Mouse (Mus musculus): Measurements from ENCODE around the gene Brinp2. TPM values are rescaled to one million over a fixed set of nuclear protein-coding genes. Genes with fewer than 3 reads are reported as not detected.

Brinp2 gene
- polyA plus RNA-seq, 1 experiment = not detected

- Histone ChIP-seq H3K27ac (ENCODE audit: insufficient read depth, low read length) (no peak overlapping the region), H3K4me3 (ENCODE audit: insufficient read depth, low read length) (no peak overlapping the region), H3K4me1 (ENCODE audit: control insufficient read depth, insufficient read depth, low read length) (no peaks in the 10 kb centered on the region; the same call in 1 of the 2 replicates)
- TF ChIP-seq POLR2A (IDR thresholded peaks at IDR 0.05; ENCODE audit: low read depth, low read length) = no peak
- TF ChIP-seq CTCF (IDR thresholded peaks at IDR 0.05; ENCODE audit: borderline replicate concordance, insufficient read depth, low read length) = no peak
Observed at GRCm38 (mm10) chr1:158213736-158214135, 142.4 kb downstream of the Brinp2 start.

- H3K4me1 ChIP-seq (ENCODE audit: control insufficient read depth, insufficient read depth, low read length) = no peaks in the 10 kb centered on the region
- no peak overlapping the region for H3K4me3 ChIP-seq (ENCODE audit: insufficient read depth, low read length)
- H3K27ac ChIP-seq (ENCODE audit: insufficient read depth, low read length) = no peak overlapping the region
- TF ChIP-seq POLR2A (IDR thresholded peaks at IDR 0.05; ENCODE audit: low read depth, low read length) (no peak), CTCF (IDR thresholded peaks at IDR 0.05; ENCODE audit: borderline replicate concordance, insufficient read depth, low read length) (no peak)
Observed at GRCm38 (mm10) chr1:158207620-158208019, 148.5 kb downstream of the Brinp2 start.

- Histone ChIP-seq H3K27ac (ENCODE audit: insufficient read depth, low read length) (no peak overlapping the region), H3K4me3 (ENCODE audit: insufficient read depth, low read length) (no peak overlapping the region), H3K4me1 (ENCODE audit: control insufficient read depth, insufficient read depth, low read length) (no peaks in the 10 kb centered on the region)
- TF ChIP-seq CTCF (IDR thresholded peaks at IDR 0.05; ENCODE audit: borderline replicate concordance, insufficient read depth, low read length) (no peak), POLR2A (IDR thresholded peaks at IDR 0.05; ENCODE audit: low read depth, low read length) (no peak)
Observed at GRCm38 (mm10) chr1:158202932-158203331, 153.2 kb downstream of the Brinp2 start.

Other genes starting within 250 kb of the Brinp2 start
- gene Astn1, start 5.9 kb upstream of the Brinp2 start, polyA plus RNA-seq (2011; ENCODE audit: insufficient read length, low read depth, missing spikeins) = 0.22 and 0.46 TPM in 2 replicates

Measured in embryonic fibroblast, embryonic 13.5 days (primary cell).